Mouse (Mus musculus) stomach, postnatal 0 days (tissue): Measurements from ENCODE around the gene Ints14.

Experiments used
- CTCF ChIP-seq: IDR thresholded peaks from 2 replicates; pipeline ENCODE4 v1.5.1; 2016; ENCODE audit warnings: antibody characterized with exemption, low read depth, mild to moderate bottlenecking, moderate library complexity
- EP300 ChIP-seq: optimal IDR thresholded peaks from 2 replicates; pipeline ENCODE3; 2016; ENCODE audit warnings: antibody characterized with exemption

- TF ChIP-seq CTCF = no peak
- no peak for TF ChIP-seq EP300
Observed at GRCm38 (mm10) chr9:65019146-65019545, 58.4 kb downstream of the Ints14 start.
